Mouse (Mus musculus): ENCODE measurements around the gene Satb1. TPM values are rescaled to one million over a fixed set of nuclear protein-coding genes. Genes with fewer than 3 reads are reported as not detected.

Gene Satb1
- polyA plus RNA-seq, 1 experiment, result 495 TPM

DNA sequence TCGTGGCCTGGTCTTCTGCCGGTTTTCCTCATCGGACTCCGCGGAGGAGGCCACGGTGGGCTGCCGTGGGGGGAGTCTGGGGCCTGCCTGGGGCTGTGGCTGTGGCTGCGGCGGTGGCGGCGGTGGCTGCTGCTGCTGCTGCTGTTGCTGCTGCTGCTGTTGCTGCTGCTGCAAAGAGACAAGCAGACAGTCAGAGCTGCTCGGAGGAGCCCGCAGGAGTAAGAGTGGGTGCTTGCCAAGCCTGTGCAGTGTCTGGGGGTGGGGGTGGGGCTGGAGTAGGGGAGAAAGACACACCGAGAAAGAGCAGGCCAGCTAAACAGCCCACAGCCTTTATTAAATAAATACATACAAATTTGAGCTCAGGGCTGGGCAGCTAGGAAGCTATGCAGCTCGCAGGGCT, 92.8 kb downstream of the Satb1 start:
- WGBS, result 64% methylated on average over 15 of the region's 15 CpGs
- no peak overlapping the region for H3K4me3 ChIP-seq (ENCODE audit: insufficient read depth, low read depth, low read length)
- TF ChIP-seq CTCF (IDR thresholded peaks at IDR 0.05; ENCODE audit: insufficient read depth, low read depth, low read length), result no peak
- no peak for TF ChIP-seq POLR2A (IDR thresholded peaks at IDR 0.05; ENCODE audit: insufficient read depth, low read depth, low read length)
- H3K4me1 ChIP-seq (ENCODE audit: control insufficient read depth, insufficient read depth, low read length), result peaks cover 3% of the 10 kb centered on the region
- no peak overlapping the region for H3K27ac ChIP-seq (ENCODE audit: insufficient read depth, low read depth, low read length)

DNA sequence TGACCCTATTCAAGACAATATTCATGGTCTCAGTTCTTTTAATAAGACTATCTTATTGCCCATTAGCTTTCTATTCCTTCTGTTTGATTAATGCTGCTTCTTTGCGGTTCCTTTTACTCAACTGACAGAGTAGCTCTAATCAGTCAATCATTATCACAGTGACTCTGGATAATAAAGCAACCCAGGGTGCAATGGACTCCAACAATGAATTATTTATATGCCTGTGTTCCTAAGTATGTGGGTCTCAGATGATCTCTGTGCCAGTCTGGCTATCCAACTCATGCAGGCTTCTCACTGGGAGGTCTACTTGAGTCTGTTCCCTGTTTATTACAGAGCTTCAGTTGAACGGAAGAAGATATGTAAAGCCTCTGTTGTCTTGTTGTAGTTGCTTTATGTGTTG, 108.6 kb downstream of the Satb1 start:
- TF ChIP-seq CTCF (IDR thresholded peaks at IDR 0.05; ENCODE audit: insufficient read depth, low read depth, low read length) (no peak), POLR2A (IDR thresholded peaks at IDR 0.05; ENCODE audit: insufficient read depth, low read depth, low read length) (no peak)
- no peaks in the 10 kb centered on the region for H3K4me1 ChIP-seq (ENCODE audit: control insufficient read depth, insufficient read depth, low read length)
- 46% methylated on average over 2 of the region's 2 CpGs for WGBS
- no peak overlapping the region for H3K4me3 ChIP-seq (ENCODE audit: insufficient read depth, low read depth, low read length)
- no peak overlapping the region for H3K27ac ChIP-seq (ENCODE audit: insufficient read depth, low read depth, low read length)

DNA sequence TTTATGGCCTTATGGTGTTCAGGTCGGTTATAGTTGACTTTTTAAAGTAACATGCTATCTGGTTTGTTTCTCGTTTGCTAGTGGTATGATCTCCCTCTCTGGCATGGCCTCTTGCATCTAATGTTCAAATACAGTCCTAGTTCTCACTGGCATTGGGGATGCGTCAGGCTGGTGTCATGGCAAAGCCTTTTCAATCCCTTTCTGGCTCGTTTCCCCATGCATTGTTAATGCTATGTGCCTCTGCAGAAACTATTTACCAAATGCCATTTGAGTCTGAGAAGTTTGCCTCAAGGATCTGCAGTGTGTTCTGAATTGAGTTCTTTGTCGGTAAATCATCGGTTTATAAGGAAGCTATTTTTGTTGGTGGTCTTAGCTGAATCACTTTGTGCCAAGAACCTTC, 137.4 kb downstream of the Satb1 start:
- H3K4me1 ChIP-seq (ENCODE audit: control insufficient read depth, insufficient read depth, low read length), result no peaks in the 10 kb centered on the region
- no peak for TF ChIP-seq CTCF (IDR thresholded peaks at IDR 0.05; ENCODE audit: insufficient read depth, low read depth, low read length)
- TF ChIP-seq POLR2A (IDR thresholded peaks at IDR 0.05; ENCODE audit: insufficient read depth, low read depth, low read length), result no peak
- H3K4me3 ChIP-seq (ENCODE audit: insufficient read depth, low read depth, low read length), result no peak overlapping the region
- 57% methylated on average over 6 of the region's 6 CpGs for WGBS
- H3K27ac ChIP-seq (ENCODE audit: insufficient read depth, low read depth, low read length), result no peak overlapping the region

DNA sequence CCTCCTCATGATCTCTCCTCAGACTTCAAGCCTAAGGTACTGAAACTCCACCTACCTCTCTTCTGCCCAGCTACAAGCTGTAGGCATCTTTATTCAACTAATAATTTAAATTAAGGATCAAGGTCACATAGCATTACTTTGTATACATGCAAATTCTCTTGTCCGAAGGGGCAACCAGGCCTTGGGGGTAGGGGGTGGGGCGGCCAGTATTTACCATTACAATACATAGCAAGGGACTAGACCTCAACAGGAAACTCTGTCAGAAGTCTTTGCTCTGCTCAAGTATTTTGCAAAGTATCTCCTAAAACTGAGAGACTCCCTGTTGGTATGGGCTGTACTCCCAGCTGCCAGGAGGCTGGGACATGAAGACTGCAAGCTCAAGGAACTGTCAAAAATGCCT, 137.8 kb downstream of the Satb1 start:
- Histone ChIP-seq H3K27ac (ENCODE audit: insufficient read depth, low read depth, low read length) (no peak overlapping the region), H3K4me1 (ENCODE audit: control insufficient read depth, insufficient read depth, low read length) (no peaks in the 10 kb centered on the region), H3K4me3 (ENCODE audit: insufficient read depth, low read depth, low read length) (no peak overlapping the region)
- no peak for TF ChIP-seq CTCF (IDR thresholded peaks at IDR 0.05; ENCODE audit: insufficient read depth, low read depth, low read length)
- no peak for TF ChIP-seq POLR2A (IDR thresholded peaks at IDR 0.05; ENCODE audit: insufficient read depth, low read depth, low read length)
- WGBS, result 57% methylated on average over 2 of the region's 2 CpGs

DNA sequence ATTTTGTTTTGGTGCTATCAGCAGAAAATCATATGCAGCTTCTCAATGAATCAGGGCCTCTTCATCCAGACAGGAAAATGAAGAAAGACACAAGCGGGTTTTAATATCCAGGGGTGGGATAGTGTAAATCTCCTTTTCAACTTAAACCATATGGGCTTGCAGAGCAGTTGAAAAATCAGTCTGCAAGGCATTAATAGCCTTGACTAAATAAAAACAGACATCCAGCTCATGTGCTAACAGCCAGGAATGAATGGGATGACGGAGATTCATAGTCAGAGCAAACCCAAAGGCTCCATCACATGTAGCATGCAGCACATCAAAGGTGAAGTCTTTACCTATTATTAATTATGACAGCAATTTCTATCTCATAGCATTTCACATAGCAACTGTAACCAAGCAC, 142.6 kb downstream of the Satb1 start:
- Histone ChIP-seq H3K4me1 (ENCODE audit: control insufficient read depth, insufficient read depth, low read length) (no peaks in the 10 kb centered on the region), H3K27ac (ENCODE audit: insufficient read depth, low read depth, low read length) (no peak overlapping the region), H3K4me3 (ENCODE audit: insufficient read depth, low read depth, low read length) (no peak overlapping the region)
- no peak for TF ChIP-seq POLR2A (IDR thresholded peaks at IDR 0.05; ENCODE audit: insufficient read depth, low read depth, low read length)
- TF ChIP-seq CTCF (IDR thresholded peaks at IDR 0.05; ENCODE audit: insufficient read depth, low read depth, low read length), result no peak
- WGBS, result 91% methylated on average over 2 of the region's 2 CpGs

DNA sequence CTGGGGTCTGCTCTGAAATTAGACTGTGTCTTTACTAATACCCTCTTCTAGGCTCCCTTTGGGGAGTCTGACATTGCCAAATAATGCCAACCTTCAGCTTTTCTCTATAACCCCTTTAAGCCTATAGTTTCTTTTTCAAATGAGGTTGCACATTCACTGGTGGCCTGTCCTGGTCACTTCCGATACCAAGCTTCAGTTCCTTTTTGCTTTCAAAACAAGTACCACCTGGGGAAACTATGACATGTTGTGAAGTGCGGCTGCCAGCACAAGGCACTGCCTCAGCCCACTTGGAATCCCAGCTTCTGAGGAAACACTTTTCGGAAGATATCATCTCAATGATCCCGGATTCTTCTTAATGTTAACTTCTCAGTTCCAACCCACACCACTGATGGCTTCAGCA, 145.9 kb downstream of the Satb1 start:
- Histone ChIP-seq H3K4me1 (ENCODE audit: control insufficient read depth, insufficient read depth, low read length) (no peaks in the 10 kb centered on the region), H3K4me3 (ENCODE audit: insufficient read depth, low read depth, low read length) (no peak overlapping the region), H3K27ac (ENCODE audit: insufficient read depth, low read depth, low read length) (no peak overlapping the region)
- 95% methylated on average over 4 of the region's 4 CpGs for WGBS
- TF ChIP-seq CTCF (IDR thresholded peaks at IDR 0.05; ENCODE audit: insufficient read depth, low read depth, low read length) (no peak), POLR2A (IDR thresholded peaks at IDR 0.05; ENCODE audit: insufficient read depth, low read depth, low read length) (no peak)

All from olfactory bulb, adult 2 months (tissue).